Mouse (Mus musculus) naive thymus-derived CD4-positive, alpha-beta T cell, adult 2 months (primary cell): ENCODE measurements around the gene Six2.

Experiments
- DNase-seq: peaks from one replicate; pipeline ENCODE4 v3.0.0-alpha.2; 2011; ENCODE audit warnings: low read depth

The Six2 gene

GRCm38 (mm10) chr17:85661521-85661920 is 26.6 kb downstream of the Six2 start:
- no peak for DNase-seq

- DNase-seq: no peak
Observed at GRCm38 (mm10) chr17:85660016-85660415, 28.1 kb downstream of the Six2 start.

- DNase-seq: no peak
Observed at GRCm38 (mm10) chr17:85645718-85646665, 42.1 kb downstream of the Six2 start.

- no peak for DNase-seq
Observed at GRCm38 (mm10) chr17:85645312-85645711, 42.8 kb downstream of the Six2 start.

GRCm38 (mm10) chr17:85637876-85638275 is 50.2 kb downstream of the Six2 start:
- DNase-seq: no peak
